Mouse (Mus musculus) embryonic facial prominence, embryonic 15.5 days (tissue): Measurements from ENCODE around the gene Dnase1. TPM values are rescaled to one million over a fixed set of nuclear protein-coding genes. Genes with fewer than 3 reads are reported as not detected.

Source experiments
- ATAC-seq: fragments of 200-750 bp; cut with Nextera tagmentation; 2 replicates; pipeline ENCODE4 v1.8.0; 2017; ENCODE audit warnings: low read depth, moderate TSS enrichment; ENCODE audit not compliant: insufficient number of reproducible peaks, low FRiP score, low TSS enrichment
- H3K27ac ChIP-seq: fragments of 300-500 bp; sonication (generic); replicated peaks from 2 replicates; pipeline ENCODE4 v1.5.1; 2015; ENCODE audit warnings: mild to moderate bottlenecking, inconsistent platforms
- H3K27me3 ChIP-seq: fragments of 300-500 bp; sonication (generic); 2 replicates; pipeline ENCODE4 v1.6.1; 2015; ENCODE audit warnings: inconsistent platforms
- H3K36me3 ChIP-seq: fragments of 300-500 bp; sonication (generic); 2 replicates; pipeline ENCODE4 v1.6.1; 2015; ENCODE audit warnings: mild to moderate bottlenecking, inconsistent platforms
- H3K4me1 ChIP-seq: fragments of 300-500 bp; sonication (generic); 2 replicates; pipeline ENCODE4 v1.6.1; 2015; ENCODE audit warnings: inconsistent platforms
- H3K4me2 ChIP-seq: fragments of 300-500 bp; sonication (generic); replicated peaks from 2 replicates; pipeline ENCODE4 v1.6.1; 2015; ENCODE audit warnings: mild to moderate bottlenecking, inconsistent platforms
- H3K4me3 ChIP-seq: fragments of 300-500 bp; sonication (generic); replicated peaks from 2 replicates; pipeline ENCODE4 v1.5.1; 2015; ENCODE audit warnings: mild to moderate bottlenecking, inconsistent platforms
- H3K9ac ChIP-seq: fragments of 300-500 bp; sonication (generic); 2 replicates; pipeline ENCODE4 v1.6.1; 2015; ENCODE audit warnings: inconsistent platforms
- H3K9me3 ChIP-seq: fragments of 300-500 bp; sonication (generic); replicated peaks from 2 replicates; pipeline ENCODE4 v1.6.1; 2016; ENCODE audit warnings: inconsistent platforms
- WGBS: fragments of 180-500 bp; shearing (Covaris S2); methylation state at CpG from one replicate; pipeline ENCODE4 v1.1.7; 2015; 5-methylcytosine and 5-hydroxymethylcytosine counted together
- microRNA-seq: library from miRNA; unstranded; fragments of <30 nt; microRNA quantifications from one replicate; pipeline ENCODE4, GENCODE M21; 2016; ENCODE audit warnings: borderline number of aligned reads
- polyA plus RNA-seq: library from polyadenylated mRNA; unstranded; fragments of >200 nt; fragmentation: Nextera tagmentation; extraction: Ambion mirVana; gene quantifications from 2 replicates; pipeline ENCODE4 v1.2.1, GENCODE M21; 2015

Gene Dnase1
- polyA plus RNA-seq, 1 experiment from 2014 or later = 5.4 TPM

- no peak for ATAC-seq
- WGBS = 94% methylated on average over 8 of the region's 8 CpGs
Observed at GRCm38 (mm10) chr16:4087214-4087913, 50.6 kb downstream of the Dnase1 start.

More at GRCm38 (mm10) chr16:4087214-4087913, 50.6 kb downstream of the Dnase1 start:
- Histone ChIP-seq H3K4me3 (no peak overlapping the region), H3K36me3 (peaks cover 82% of the 10 kb centered on the region), H3K4me2 (no peak overlapping the region), H3K27me3 (no peaks in the 10 kb centered on the region), H3K9me3 (no peaks in the 10 kb centered on the region), H3K9ac (no peak overlapping the region), H3K4me1 (no peaks in the 10 kb centered on the region), H3K27ac (no peak overlapping the region)

Small RNA genes lying within 50 kb of the gene (microRNA-seq; reads per million reads assigned to microRNA genes)
- not detected for gene Gm23413

Other genes with a start within 250 kb of the Dnase1 start
- gene Olfr15, start 206.1 kb upstream of the Dnase1 start, polyA plus RNA-seq = 1.6 and 3.4 TPM in 2 replicates
- 1.9 and 2.1 TPM in 2 replicates for gene Zfp174, start 189.7 kb upstream of the Dnase1 start, polyA plus RNA-seq
- 56.8 and 59.6 TPM in 2 replicates for gene Naa60, start 164.6 kb upstream of the Dnase1 start, polyA plus RNA-seq
- gene Zfp597, start 152.4 kb upstream of the Dnase1 start, polyA plus RNA-seq = 5.7 and 7.2 TPM in 2 replicates
- gene Gm20695, start 152.3 kb upstream of the Dnase1 start, polyA plus RNA-seq = 1.3 and 1.9 TPM in 2 replicates
- gene 1700037C18Rik, start 128.3 kb upstream of the Dnase1 start, polyA plus RNA-seq = 10.9 and 13.2 TPM in 2 replicates
- gene Cluap1, start 128.1 kb upstream of the Dnase1 start, polyA plus RNA-seq = 36.2 and 37.8 TPM in 2 replicates
- gene Nlrc3, start 60.3 kb upstream of the Dnase1 start, polyA plus RNA-seq = 0.87 and 0.97 TPM in 2 replicates
- 16.0 and 16.6 TPM in 2 replicates for gene Slx4, start 33.2 kb upstream of the Dnase1 start, polyA plus RNA-seq
- gene Trap1, start 40.9 kb downstream of the Dnase1 start, polyA plus RNA-seq = 78.1 and 88.9 TPM in 2 replicates
- 36.1 TPM in 2 replicates for gene Crebbp, start 177.1 kb downstream of the Dnase1 start, polyA plus RNA-seq